Mouse (Mus musculus): Measurements from ENCODE around the gene Bnc2. TPM values are rescaled to one million over a fixed set of nuclear protein-coding genes. Genes with fewer than 3 reads are reported as not detected.

Gene Bnc2
- polyA plus RNA-seq, 1 experiment = 0.88 TPM

GRCm38 (mm10) chr4:84274158-84274557 is 400.9 kb downstream of the Bnc2 start:
- Histone ChIP-seq H3K36me3 (ENCODE audit: control insufficient read depth, insufficient read depth, low read length) (no peaks in the 10 kb centered on the region), H3K27me3 (ENCODE audit: control insufficient read depth, insufficient read depth, low read length) (no peaks in the 10 kb centered on the region), H3K27ac (ENCODE audit: insufficient read depth, low read length) (no peak overlapping the region), H3K4me3 (ENCODE audit: extremely low read depth, insufficient read depth, insufficient read length) (no peak overlapping the region), H3K4me1 (ENCODE audit: control insufficient read depth, insufficient read depth, insufficient read length) (no peaks in the 10 kb centered on the region)
- no peak for TF ChIP-seq POLR2A (IDR thresholded peaks at IDR 0.05; ENCODE audit: low read depth, low read length)
- no peak for TF ChIP-seq CTCF (IDR thresholded peaks at IDR 0.05; ENCODE audit: extremely low read depth, insufficient read depth, insufficient read length, insufficient replicate concordance)
- DNase-seq (ENCODE audit: low read depth in 1 of 2, low spot score in 2 of 2) = no peak
- 92% methylated on average over 3 of the region's 3 CpGs for WGBS

- Histone ChIP-seq H3K4me3 (ENCODE audit: extremely low read depth, insufficient read depth, insufficient read length) (no peak overlapping the region), H3K27ac (ENCODE audit: insufficient read depth, low read length) (no peak overlapping the region), H3K27me3 (ENCODE audit: control insufficient read depth, insufficient read depth, low read length) (no peaks in the 10 kb centered on the region), H3K36me3 (ENCODE audit: control insufficient read depth, insufficient read depth, low read length) (no peaks in the 10 kb centered on the region), H3K4me1 (ENCODE audit: control insufficient read depth, insufficient read depth, insufficient read length) (no peaks in the 10 kb centered on the region)
- DNase-seq (ENCODE audit: low read depth in 1 of 2, low spot score in 2 of 2) = no peak
- 90% methylated on average over 2 of the region's 2 CpGs for WGBS
- TF ChIP-seq CTCF (IDR thresholded peaks at IDR 0.05; ENCODE audit: extremely low read depth, insufficient read depth, insufficient read length, insufficient replicate concordance) = no peak
- no peak for TF ChIP-seq POLR2A (IDR thresholded peaks at IDR 0.05; ENCODE audit: low read depth, low read length)
Measured at GRCm38 (mm10) chr4:84272867-84273266, 402.2 kb downstream of the Bnc2 start.

- H3K4me3 ChIP-seq (ENCODE audit: extremely low read depth, insufficient read depth, insufficient read length) = no peak overlapping the region
- H3K27ac ChIP-seq (ENCODE audit: insufficient read depth, low read length) = no peak overlapping the region
- H3K36me3 ChIP-seq (ENCODE audit: control insufficient read depth, insufficient read depth, low read length) = no peaks in the 10 kb centered on the region
- H3K27me3 ChIP-seq (ENCODE audit: control insufficient read depth, insufficient read depth, low read length) = no peaks in the 10 kb centered on the region
- 91% methylated on average over 6 of the region's 6 CpGs for WGBS
- DNase-seq (ENCODE audit: low read depth in 1 of 2, low spot score in 2 of 2) = no peak
- H3K4me1 ChIP-seq (ENCODE audit: control insufficient read depth, insufficient read depth, insufficient read length) = no peaks in the 10 kb centered on the region
- TF ChIP-seq POLR2A (IDR thresholded peaks at IDR 0.05; ENCODE audit: low read depth, low read length) (no peak), CTCF (IDR thresholded peaks at IDR 0.05; ENCODE audit: extremely low read depth, insufficient read depth, insufficient read length, insufficient replicate concordance) (no peak)
Measured at GRCm38 (mm10) chr4:84269845-84270244, 405.2 kb downstream of the Bnc2 start.

GRCm38 (mm10) chr4:84247356-84247755 is 427.7 kb downstream of the Bnc2 start:
- no peak for DNase-seq (ENCODE audit: low read depth in 1 of 2, low spot score in 2 of 2)
- H3K4me3 ChIP-seq (ENCODE audit: extremely low read depth, insufficient read depth, insufficient read length) = no peak overlapping the region
- no peak overlapping the region for H3K27ac ChIP-seq (ENCODE audit: insufficient read depth, low read length)
- TF ChIP-seq POLR2A (IDR thresholded peaks at IDR 0.05; ENCODE audit: low read depth, low read length) (no peak), CTCF (IDR thresholded peaks at IDR 0.05; ENCODE audit: extremely low read depth, insufficient read depth, insufficient read length, insufficient replicate concordance) (no peak)
- H3K36me3 ChIP-seq (ENCODE audit: control insufficient read depth, insufficient read depth, low read length) = no peaks in the 10 kb centered on the region
- WGBS = 97% methylated on average over 2 of the region's 2 CpGs
- H3K27me3 ChIP-seq (ENCODE audit: control insufficient read depth, insufficient read depth, low read length) = no peaks in the 10 kb centered on the region
- no peaks in the 10 kb centered on the region for H3K4me1 ChIP-seq (ENCODE audit: control insufficient read depth, insufficient read depth, insufficient read length)

GRCm38 (mm10) chr4:84232346-84232745 is 442.7 kb downstream of the Bnc2 start:
- no peaks in the 10 kb centered on the region for H3K36me3 ChIP-seq (ENCODE audit: control insufficient read depth, insufficient read depth, low read length)
- H3K27ac ChIP-seq (ENCODE audit: insufficient read depth, low read length) = no peak overlapping the region
- DNase-seq (ENCODE audit: low read depth in 1 of 2, low spot score in 2 of 2) = no peak
- H3K4me1 ChIP-seq (ENCODE audit: control insufficient read depth, insufficient read depth, insufficient read length) = no peaks in the 10 kb centered on the region
- TF ChIP-seq POLR2A (IDR thresholded peaks at IDR 0.05; ENCODE audit: low read depth, low read length) (no peak), CTCF (IDR thresholded peaks at IDR 0.05; ENCODE audit: extremely low read depth, insufficient read depth, insufficient read length, insufficient replicate concordance) (no peak)
- WGBS = 88% methylated on average over 7 of the region's 7 CpGs
- H3K27me3 ChIP-seq (ENCODE audit: control insufficient read depth, insufficient read depth, low read length) = no peaks in the 10 kb centered on the region
- no peak overlapping the region for H3K4me3 ChIP-seq (ENCODE audit: extremely low read depth, insufficient read depth, insufficient read length)

- no peak for TF ChIP-seq CTCF (IDR thresholded peaks at IDR 0.05; ENCODE audit: extremely low read depth, insufficient read depth, insufficient read length, insufficient replicate concordance)
- no peak for TF ChIP-seq POLR2A (IDR thresholded peaks at IDR 0.05; ENCODE audit: low read depth, low read length)
- no peaks in the 10 kb centered on the region for H3K36me3 ChIP-seq (ENCODE audit: control insufficient read depth, insufficient read depth, low read length)
- WGBS = 77% methylated on average over 2 of the region's 2 CpGs
- no peak overlapping the region for H3K4me3 ChIP-seq (ENCODE audit: extremely low read depth, insufficient read depth, insufficient read length)
- no peak for DNase-seq (ENCODE audit: low read depth in 1 of 2, low spot score in 2 of 2)
- no peak overlapping the region for H3K27ac ChIP-seq (ENCODE audit: insufficient read depth, low read length)
- H3K27me3 ChIP-seq (ENCODE audit: control insufficient read depth, insufficient read depth, low read length) = no peaks in the 10 kb centered on the region
- H3K4me1 ChIP-seq (ENCODE audit: control insufficient read depth, insufficient read depth, insufficient read length) = no peaks in the 10 kb centered on the region
Measured at GRCm38 (mm10) chr4:84231251-84231650, 443.8 kb downstream of the Bnc2 start.

- DNase-seq (ENCODE audit: low read depth in 1 of 2, low spot score in 2 of 2) = no peak
- Histone ChIP-seq H3K36me3 (ENCODE audit: control insufficient read depth, insufficient read depth, low read length) (no peaks in the 10 kb centered on the region), H3K27ac (ENCODE audit: insufficient read depth, low read length) (no peak overlapping the region), H3K27me3 (ENCODE audit: control insufficient read depth, insufficient read depth, low read length) (no peaks in the 10 kb centered on the region), H3K4me3 (ENCODE audit: extremely low read depth, insufficient read depth, insufficient read length) (no peak overlapping the region), H3K4me1 (ENCODE audit: control insufficient read depth, insufficient read depth, insufficient read length) (no peaks in the 10 kb centered on the region)
- no peak for TF ChIP-seq POLR2A (IDR thresholded peaks at IDR 0.05; ENCODE audit: low read depth, low read length)
- TF ChIP-seq CTCF (IDR thresholded peaks at IDR 0.05; ENCODE audit: extremely low read depth, insufficient read depth, insufficient read length, insufficient replicate concordance) = no peak
- WGBS = 72% methylated on average over 10 of the region's 10 CpGs
Measured at GRCm38 (mm10) chr4:84229189-84229960, 445.7 kb downstream of the Bnc2 start.
